Mouse (Mus musculus) spleen, postnatal 4 days (tissue): ENCODE results near the gene Ptprs.

ENCODE experiments used
- DNase-seq, 2 experiments: peaks; one replicate each; pipeline ENCODE4 v3.0.0; 2022; ENCODE audit warnings: low spot score in 2 of 2

Gene Ptprs

DNA sequence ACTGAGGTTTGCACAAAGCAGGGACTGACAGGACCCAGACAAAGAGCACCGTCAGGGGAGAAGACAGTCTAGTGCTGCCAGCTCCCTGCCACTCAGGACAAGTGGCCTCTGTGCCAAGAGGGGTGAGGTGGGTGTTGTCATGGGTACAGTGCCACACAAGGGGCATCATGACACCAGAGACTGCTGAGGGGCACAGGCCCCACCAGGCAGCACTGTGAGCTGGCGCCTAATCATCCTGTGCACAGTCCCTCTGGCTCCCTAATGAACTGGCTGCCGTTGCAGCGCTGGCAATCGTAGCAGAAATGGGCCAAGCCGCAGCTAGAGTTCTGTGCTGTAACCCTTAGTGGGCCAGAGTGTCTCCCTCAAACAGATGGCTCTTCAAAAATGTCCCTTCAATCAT lies 96.0 kb downstream of the Ptprs start:
- no peak for DNase-seq

DNA sequence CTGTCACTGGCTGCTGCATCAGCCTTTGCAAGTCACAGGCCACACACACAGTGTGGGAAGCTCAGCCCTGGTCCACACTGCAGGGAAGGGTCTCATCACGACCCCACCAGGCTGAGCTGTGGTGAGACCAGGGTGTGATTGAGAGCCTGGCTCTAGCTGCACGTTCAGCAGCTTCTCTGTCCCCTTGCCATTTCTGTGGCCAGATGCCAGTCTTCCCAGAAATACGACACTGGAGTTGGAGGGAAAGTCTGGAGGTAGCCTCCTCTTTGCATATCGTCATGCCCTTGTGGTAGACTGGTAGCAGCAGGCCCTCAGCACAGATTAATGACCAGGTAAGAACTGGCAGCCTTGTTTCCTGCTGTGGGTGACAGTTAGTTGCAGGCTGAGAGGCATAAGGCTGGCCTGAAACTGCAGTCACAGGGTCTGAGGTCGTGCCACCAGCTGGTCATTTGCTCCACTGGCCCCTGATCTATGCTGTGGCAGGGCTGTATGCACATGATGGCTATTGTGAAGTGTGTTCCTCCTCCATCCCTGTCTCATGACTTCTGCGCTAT lies 96.9 kb downstream of the Ptprs start:
- DNase-seq, result no peak

DNA sequence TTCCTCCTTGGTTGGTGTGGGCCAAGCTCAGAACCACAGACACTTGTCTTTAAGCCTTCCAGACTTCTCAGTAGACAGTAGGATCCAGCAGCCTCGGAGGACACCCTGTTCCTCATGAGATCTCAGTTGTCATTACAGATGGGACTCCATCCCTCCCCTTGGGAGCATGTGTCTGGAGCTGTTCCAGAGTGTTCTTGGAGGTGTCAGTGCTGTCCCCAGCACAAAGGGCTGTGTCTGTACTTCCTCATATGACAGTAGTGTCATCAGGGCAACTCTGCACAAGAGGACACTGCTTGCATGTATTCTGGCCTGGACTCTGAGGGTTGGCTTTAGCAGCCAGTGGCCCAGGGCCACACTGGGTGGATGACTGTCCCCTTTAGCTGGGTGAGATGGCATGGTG lies 101.4 kb downstream of the Ptprs start:
- DNase-seq, result no peak

DNA sequence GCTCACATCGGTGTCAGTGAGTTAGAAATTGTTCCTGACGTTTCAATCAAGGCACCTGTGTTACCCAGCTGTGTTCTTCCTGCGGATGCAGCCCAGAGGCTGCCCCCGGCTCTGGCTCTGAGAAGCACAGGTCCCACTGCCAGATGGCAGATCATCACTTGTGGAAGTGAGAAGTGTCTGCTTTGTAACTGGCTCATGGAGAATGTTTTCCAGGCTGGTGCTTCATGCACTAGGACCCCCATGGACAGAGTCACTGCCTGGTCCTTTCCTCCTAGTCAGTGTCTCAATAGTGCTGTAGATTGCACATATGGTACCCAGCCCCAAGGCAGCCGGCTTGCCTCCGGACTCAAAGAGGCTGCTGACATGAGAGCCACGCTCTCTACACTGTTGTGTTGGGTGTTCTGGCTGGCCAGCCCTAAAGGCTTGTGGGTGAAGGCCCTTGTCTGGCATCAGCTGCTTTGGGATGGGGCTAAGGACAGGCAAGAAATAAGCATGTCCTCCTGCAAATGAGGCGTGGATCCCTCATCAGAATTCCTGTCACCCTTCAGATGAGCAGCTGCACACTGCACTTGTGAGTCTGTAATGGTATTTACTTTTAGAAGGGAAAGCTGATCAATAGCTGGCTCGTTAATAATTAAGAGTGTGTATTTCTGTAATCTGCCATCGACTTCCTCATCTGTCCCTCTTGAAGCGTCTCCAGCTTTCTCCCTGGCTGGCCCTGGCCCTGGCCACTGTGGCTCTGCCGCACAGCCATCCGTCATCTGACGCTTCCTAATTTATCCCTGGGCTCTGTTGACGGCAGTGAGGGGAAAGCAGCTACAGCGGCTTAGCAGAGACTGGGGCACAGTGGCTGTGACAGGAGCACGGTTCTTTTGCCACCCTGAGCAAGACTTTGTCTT lies 102.9 kb downstream of the Ptprs start:
- DNase-seq, result no peak

DNA sequence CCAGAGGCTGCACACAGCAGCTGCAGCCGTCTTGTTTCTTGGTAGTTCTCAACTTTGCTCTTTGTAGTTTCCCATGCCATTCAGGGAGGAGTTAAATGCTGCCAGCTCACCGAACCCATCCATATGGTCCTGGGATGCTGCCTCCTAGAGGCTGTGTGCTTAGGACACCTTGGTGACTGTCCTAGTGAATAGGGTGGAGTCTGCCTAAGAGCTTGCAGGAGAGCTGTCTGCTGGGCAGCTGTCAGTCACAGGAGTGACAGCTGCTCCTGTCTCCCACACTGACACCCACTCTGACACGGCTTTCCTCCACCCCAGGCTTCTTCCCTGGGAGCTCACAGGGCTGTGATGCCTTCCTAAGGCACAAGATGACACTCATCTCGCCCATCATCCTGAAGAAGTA lies 104.2 kb downstream of the Ptprs start:
- no peak for DNase-seq

DNA sequence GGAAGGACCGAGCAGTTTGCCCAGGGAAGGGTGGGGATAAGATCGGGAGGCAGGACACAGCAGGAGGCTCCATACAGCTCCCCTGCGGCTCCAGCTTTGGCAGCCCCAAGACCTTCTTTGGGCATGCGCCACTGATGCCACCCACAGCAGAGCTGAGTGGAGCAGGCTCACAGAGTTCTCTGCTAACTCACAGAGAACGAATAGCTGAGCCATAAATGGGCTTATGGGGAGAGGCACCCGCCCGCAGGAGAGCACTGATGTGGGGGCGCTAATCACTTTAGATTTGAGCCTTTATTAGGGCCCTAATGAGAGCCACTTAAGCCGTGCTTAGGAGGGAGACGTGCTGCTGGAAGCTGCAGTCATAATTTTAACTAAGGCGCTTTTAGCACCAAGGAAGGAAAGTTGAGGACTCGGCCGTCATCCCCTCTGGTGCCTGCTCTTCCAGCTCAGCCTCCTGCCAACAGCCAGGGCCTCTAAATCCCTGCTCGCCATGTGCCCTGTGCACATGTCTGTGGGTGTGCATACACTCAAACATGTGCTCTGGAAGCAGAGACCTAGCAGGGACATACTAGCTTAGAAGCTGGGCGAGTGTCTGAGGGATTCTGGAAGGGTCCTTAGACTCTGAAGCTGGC lies 105.1 kb downstream of the Ptprs start:
- no peak for DNase-seq

DNA sequence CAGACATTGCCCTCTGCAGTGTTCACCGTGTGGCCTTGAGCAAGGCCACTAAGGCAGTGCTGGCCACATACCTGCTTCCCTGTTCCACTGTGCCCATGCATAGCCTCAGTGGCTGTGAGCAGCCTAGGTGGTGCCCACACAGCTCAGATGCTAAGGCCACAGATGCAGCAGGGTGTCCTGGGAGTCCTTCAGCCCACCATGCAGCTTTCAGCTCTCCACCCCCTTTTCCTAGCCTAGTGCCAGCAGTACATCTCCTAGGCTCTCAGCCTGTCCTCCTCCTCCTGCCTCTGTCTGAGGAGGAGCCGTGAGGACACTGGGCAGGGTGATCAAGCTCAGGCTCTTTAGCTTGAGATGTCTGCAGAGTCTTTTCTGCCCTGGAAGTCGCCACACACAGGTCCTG lies 106.2 kb downstream of the Ptprs start:
- DNase-seq, result no peak

DNA sequence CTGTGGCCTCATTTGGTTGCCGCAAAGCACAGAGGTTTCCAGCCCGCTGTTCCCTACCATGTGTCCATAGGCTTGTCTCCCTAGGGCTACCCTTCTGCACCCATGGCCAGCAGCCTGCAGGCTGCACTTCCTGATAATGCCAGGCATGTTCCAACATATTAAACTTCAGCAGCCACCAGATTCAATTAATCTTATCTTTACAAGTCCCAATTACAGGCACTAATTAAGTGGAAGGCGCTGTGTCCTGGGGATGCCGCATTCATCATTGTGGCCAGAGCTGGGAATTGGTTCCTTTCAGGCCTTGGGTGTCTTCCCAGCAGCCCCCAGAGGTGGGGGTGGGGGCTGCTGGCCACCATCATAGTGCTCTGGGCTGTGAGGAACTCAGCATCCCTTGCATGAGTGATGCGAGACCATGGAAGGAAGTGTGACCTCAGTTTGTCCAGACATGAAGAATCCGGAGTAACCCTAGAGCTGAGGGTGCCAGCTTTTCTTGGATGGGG lies 107.9 kb downstream of the Ptprs start:
- no peak for DNase-seq

DNA sequence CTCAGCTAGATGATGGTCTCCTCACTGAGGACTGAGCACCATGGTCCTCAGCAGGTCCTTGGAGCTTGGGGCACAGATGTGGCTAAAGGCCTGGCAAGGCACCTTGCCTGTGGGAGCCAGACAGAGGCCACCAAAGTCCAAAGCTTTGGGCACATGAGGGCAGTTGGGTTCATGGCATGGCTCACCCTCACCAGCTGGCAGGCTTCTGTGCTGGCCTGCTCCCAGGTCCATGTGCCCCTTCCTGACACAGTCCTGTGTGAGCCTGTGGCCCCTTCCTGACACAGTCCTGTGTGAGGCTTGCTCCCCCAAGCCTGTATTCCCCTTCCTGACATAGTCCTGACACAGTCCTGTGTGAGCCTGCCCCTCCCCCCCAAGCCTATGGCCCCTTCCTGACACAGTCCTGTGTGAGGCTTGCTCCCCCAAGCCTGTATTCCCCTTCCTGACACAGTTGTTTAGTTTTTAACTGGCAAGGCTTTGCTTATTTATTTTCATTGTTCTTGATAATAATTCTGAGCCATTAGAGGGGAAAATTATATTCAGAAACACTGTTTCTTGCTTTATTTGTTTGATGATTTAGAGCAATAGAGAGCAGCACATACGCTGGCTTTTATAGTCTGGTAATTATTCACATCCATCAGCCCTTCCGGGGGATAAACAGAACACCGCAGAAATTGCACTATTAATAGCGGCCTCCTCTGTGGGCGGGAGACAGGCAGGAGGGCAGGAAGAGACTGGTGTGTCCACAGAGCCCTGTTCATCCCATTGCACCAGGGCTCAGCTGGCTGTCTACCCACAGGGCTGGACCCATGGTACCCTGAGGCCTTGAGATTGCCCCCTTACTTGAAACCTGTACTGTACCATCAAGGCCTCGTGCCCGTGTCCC lies 110.3 kb downstream of the Ptprs start:
- DNase-seq, result no peak
